Mouse (Mus musculus) lung, adult 18-20 months (tissue): ENCODE measurements around the gene Mars2.

Source experiments
- DNase-seq, 2 experiments: peaks; one replicate each; pipeline ENCODE4 v3.0.0; 2022; ENCODE audit warnings: mixed read lengths in 2 of 2

Gene Mars2

DNA sequence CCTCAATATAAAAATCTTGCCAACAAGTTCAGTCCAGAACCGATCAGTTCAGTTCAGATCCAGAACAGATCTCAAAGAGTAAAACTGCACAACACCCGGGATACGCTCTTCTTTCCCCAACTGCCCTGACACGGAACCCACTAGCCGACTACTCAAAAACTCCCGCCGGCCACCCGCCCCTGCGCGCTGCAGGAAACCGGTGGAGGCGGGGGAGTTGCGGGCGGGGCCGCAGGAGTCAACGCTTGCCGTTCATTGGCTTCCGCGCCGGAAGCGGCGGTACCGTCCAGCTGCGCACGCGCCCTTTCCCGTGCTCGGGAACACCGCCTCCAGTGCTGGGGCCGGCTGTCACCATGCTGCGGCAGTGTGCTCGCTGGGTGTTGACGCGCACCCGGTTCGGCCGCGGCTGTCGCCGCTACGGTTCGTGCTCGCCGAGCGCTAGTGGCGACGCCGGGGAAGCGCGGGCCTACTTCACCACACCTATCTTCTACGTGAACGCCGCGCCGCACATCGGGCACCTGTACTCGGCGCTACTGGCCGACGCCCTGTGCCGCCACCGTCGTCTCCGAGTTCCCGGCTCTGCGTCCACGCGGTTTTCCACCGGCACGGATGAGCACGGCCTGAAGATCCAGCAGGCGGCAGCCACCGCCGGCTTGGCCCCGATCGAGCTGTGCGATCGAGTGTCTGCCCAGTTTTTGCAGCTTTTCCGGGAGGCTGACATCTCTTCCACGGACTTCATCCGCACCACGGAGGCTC is at the start of gene Mars2:
TSS of gene Mars2 (plus strand) at position 288 of the 753 bp plus-strand sequence.
- peak; percentile 95 to 96 for DNase-seq

DNA sequence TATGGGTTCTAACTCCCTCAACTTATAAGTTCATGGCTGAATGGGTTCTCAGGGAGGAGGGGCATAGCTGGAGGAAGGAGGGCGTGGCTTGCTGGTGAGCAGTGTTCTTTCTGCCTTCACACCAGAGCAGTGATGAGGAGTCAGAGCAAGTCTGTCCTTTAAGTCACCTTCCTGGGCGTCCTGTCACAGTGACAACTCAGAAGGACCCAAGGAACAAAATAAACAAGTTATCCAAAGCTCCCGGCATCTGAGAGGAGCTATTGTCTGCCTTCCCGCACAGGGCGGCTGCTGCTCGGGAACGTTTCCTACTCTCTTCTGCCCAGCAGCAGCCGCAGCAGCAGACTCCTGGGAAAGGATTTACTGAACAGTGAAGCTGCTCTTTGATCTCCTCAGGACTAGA is 45.0 kb upstream of the Mars2 start:
- DNase-seq, result no peak

DNA sequence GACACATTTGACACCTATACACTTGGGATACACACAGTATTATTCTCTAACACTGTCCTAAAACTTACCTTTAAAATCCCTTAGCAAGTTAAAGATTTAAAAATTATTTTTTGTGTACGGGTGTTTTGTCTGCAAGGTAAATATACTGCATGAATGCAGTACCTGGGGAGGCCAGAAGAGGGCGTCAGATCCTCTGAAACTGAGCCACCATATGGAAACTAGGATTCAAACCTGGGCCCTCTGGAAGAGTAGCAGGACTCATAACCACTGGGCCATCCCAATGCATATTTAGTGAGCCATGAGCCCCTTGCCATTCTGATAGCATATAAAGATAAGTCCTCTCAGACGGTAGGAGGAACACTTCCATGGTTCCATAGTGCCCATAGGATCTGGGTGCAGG is 44.2 kb upstream of the Mars2 start:
- DNase-seq, result no peak

DNA sequence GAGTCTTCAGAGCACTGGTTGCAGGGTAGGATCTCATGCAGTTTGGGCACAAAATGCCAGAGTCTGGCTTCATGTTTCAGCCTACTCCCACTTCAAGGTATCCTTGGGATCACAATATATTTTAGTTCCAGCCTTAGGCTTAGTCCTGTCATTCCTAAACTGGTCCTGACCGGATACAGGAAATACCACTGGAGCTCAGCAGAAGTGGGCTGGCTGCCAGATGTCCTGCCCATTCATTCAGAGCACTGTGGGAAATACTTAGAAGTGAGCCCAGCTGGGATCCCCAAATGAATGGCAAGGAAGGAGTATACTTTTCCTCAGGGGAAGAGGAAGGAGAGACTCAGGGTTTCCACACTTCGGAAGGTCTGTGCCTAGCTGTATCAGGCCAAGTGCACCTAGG is 43.7 kb upstream of the Mars2 start:
- peak; percentile 60 to 70 for DNase-seq

DNA sequence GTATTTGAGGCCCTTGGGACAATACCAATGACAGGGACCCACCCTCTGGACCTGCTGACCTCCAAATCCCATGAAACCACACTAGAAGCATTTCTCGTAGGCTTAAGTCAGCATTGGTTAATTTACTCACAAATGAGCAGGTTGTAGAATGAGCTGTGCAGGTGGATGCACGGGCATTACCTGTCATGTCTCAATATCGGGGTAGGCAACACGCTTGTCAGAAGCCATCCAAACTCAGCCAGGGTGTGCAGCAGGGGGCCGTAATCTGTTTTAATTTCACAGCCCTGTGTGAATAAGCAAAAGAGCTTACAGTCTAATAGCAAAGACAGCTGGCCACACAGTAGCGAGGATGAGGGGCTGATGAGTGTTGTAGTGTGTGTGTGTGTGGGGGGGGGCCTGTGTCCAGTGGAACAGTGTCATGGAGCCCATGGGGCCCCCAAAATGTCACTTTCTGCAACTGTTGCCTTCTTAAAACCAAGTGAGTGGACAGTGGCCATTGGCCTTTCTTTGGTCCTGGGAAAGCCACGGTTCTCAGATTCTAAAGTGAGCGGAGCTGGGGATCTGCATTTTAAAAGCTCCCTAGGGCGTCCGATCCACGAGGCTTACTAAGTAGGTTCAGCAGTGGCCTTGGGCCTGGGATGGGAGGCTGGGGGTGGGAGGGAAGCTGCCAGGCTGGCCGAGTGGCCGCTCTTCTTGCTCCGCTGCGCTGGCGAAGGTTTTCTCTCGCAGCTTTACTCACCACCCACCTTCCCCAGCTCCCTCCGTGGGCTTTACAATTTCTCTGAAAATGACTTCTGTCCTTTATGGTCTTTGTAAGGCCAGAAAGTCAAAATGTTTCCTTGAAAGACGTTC is 42.7 kb upstream of the Mars2 start:
- DNase-seq, result no peak

DNA sequence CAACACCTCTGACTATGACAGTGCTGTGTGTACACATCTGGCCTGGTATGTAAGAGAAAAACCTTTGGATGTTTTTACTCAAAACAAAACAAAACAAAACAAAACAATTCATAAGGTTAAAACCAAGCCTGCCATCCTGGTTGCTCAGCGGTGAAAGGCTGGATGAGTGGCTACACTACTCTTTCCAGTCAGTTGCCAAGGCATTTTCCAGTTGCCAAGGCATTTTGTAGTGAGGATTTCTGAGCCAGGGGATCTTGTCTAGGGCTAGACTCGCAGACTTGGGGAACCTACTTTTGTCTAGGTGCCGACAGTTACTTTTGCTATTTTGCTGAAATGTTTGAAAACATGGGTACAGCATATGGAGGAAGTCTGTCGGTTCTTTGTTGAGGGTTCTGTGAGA is 42.0 kb upstream of the Mars2 start:
- no peak for DNase-seq

DNA sequence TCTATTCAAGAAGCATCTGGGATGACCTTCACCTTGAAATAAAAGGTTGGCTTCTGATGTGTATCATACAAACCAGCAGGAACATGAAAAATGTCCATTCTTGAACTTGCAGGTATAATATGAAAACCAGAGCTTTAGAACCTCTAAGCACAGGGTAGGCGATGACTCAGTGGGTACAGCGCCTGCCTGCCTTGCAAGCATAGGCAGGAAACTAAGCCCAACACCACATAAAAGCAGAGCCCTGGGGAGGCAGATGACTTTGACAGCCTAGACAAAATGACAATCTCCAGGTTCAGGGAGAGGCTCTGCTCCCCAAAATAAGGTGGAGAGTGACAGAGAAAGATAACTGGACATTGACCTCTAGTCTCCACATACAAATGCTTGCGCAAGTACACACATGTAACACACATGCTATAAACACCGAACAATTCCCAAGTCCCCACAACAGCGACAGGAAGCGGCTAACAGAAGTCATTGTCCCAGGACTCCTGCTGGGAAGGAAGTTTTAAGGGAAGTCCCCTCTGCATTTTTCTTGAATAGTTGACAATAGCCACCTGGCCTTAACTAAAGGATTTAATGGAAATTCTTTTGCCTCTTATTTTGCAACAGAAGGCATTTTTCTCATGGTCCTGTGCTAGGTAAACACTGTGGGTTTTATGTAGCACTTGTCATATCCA is 40.5 kb upstream of the Mars2 start:
- no peak for DNase-seq

DNA sequence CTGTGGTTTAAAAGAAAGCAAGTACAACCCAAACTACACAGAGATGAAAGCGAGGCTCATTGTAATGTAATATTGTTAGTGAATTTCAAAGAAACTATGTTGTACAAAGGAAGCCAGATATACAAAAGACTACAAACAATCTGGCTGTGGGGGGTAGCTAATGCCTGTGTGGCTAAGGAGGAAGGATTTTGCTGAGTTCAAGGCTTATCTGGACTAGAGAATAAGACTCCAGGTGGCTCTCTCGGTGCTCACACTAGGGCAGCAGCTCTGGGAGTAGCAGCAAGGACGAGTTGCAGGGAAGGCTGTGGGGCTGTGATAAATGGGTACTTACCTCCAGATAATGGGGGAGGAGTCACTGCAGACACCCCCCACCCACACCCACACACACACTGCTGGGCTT is 38.3 kb upstream of the Mars2 start:
- DNase-seq, result no peak

DNA sequence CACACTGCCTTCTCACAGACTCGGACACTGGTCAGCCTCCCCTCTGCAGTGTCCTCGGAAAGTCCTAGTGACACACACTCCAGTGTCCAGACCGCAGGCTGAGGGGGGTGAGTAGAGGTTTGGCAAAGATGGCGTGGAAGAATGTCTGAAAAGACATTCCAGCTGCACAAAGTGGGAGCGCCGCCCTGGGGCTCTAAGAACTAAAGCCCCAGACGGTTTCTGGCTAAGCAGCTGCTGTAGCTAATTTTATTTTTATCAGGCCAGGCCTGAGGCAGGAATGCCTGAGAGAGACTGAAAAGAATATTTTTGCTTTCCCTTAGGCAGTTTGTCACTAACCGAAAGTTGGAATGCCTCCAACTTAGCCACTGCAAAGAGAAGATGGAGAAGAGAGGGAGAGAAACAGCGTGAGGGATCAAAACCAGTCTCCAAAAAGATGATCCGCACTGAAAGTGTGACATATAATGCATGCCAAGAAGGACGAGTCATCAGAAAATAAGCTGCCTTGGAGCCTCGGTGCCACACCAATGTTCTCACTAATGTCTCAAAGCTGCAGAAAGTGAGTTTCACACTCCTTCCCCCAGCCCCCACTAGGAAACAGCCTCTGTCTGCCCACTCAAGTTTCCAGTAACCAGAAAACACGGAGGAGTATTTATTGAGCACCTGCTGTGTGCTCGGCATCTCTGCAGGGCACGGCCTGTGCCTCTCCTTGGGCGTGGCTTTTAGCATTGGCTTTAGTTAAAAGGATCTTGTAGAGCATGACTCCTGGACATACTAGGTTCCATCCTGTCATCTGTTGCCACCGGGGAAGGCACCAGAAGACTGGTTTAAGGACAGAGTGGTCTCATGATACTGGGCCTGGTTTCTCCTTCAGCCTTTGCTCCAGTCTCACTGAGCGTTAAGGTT is 34.9 kb upstream of the Mars2 start:
- peak in 1 of 2 experiments; percentile 22 for DNase-seq

DNA sequence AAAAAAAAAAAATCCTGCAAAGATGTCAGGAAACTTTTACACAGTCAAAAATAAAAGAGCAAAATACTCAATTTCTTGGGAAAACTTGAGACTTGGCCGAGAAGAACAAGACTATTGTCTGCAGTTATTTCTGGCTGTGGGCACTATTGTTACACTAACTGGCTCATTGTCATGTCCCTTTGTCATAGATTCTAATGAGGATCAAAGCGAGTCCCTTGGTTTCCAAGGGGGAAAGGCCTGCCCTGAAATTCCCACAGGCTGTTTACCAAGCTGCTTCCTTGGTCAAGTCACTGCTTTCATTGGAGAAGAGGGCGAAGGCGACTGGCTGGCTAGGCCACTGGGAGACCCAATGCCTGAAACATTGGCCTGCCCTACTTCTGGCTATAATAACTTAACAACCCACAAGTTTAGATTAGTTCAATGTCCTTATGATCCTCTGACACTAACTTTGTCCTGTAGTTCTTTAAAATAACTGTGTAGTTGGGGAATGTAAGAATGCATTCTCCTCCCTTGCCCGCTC is 31.1 kb upstream of the Mars2 start:
- no peak for DNase-seq

DNA sequence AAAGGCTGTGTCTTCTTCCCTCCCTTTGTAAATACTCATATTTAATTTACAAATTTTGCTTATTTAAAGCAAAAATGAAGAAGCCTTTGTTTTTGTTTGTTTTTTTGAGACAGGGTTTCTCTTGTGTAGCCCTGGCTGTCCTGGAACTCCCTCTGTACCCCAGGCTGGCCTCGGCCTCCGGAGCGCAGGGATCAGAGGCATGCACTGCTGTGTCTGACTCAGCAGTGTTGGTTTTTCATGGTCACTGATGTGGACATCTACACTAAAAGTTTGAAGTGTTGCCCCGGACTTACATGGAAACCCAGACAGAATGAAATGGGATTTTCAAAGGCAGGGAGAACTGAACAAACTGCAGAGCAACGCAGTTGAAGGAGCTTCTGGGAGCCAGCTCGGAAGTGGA is 29.4 kb upstream of the Mars2 start:
- DNase-seq, result no peak

DNA sequence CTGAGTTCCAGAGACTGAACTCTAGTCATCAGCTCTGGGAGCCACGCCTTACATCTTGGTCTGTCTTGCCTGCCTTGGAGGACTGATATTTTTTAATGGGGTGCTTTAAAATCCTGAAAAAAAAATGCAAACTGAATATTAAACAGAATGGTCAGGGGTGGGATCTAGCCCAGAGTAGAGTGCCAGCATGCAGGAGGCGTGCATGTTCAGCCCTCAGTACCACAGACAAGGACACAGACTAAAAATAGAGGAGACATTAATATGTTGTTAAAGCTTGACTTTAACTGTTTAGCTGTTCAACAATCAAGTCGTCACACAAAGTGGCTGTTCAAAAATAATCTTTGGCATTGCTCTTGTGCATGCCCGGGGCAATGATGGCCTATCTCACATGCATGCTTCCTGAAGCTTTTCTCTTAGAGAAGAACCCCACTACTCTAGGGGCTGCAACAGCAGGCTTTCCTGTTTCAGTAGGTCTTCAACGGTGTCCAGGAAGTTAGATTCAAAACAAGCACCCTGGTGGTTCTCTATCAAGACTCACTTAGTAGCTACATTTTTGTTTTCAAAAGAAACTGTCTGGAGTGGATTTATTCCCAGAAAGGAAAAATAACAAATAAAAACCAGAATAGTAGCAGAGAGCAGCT is 28.4 kb upstream of the Mars2 start:
- no peak for DNase-seq

DNA sequence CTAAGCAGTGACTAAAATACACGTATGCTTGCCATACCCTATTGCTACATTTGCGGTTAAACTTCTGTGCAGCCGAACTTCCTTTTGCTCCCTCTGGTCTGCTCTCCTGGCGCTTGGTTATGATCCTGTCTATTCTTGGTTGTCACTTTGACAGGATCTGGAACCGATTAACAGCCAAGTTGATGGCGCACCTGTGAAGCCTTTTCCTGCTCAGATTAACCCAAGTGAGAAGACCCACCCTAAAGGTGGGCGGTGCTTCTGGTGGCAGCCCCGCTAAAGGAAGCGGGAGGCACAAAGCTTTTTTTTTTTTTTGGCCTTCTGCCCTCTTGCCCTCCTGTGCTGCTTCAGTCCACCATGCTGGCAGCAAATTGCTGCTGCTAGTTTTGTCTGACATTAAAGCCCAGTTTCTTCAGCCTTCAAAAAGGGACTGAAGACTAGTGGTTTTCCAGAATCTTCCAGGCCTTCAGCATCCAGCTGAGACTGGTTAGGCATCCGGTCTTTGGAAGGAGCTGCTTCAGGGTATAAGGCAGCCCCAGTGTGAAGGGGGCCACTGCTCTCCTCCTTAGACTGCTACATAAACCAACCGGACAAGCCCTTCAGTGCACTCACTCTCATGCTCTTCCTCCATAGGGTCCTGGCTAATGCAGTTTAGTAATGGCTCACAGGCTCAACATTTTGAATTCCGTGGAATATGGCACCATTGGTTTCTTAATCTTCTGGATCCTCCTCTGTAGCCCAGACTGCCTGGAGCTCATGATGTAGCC is 26.6 kb upstream of the Mars2 start:
- peak in 1 of 2 experiments; percentile 28 for DNase-seq

DNA sequence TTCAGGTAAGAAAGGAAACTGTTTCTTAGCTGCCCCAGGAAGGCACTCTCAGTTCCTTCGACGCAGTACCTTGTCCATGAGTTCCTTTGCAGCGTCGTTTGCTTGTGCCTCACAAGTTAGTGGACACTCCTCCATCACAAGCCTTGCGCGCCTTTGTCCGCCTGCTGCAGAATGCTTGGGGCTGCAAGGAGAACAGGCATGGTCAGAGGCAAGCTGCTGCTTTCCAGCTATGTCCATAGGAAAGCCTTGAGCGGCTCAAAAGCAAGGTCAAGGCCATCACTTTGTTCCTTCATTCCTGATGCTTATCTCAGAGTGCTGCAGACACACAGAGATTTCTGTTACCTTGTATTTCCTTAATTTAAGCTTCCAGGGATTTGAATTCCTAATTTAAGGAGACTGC is 25.9 kb upstream of the Mars2 start:
- DNase-seq, result no peak

DNA sequence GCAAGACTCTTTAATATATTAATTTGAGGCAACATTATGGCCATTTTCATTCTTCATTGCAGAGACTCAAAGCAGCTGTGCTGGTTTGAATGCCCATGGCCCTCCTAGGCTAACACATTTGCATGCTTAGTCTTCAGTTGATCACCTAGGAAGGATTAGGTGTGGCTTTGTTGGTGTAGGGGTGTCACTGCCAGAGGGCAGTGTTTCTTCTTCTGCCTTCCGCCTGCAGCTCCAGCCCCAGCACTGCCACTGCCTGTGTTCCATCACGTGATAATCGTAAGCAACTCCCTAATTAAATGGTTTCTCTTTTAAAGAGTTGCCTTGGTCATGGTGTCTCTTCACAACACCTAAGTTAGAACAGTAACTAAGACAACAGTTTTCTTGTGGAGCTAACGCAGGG is 24.2 kb upstream of the Mars2 start:
- DNase-seq, result no peak

DNA sequence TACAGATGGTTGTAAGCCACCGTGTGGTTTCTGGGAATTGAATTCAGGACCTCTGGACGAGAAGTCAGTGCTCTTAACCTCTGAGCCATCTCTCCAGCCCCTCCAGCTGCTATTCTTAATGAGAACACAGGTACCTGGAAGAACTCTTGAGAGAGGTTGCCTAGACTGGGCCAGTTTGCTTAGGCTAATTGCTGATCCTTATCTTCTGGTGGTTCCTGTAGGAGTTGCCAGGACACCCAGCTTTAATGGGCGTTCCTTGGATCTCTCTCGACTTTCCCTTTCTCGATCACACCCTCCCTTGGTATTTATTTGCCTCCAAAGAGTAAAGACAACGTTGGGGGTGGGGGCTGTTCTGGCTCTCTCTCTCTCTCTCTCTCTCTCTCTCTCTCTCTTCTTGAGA is 23.5 kb upstream of the Mars2 start:
- DNase-seq, result peak; percentile 49 to 66

DNA sequence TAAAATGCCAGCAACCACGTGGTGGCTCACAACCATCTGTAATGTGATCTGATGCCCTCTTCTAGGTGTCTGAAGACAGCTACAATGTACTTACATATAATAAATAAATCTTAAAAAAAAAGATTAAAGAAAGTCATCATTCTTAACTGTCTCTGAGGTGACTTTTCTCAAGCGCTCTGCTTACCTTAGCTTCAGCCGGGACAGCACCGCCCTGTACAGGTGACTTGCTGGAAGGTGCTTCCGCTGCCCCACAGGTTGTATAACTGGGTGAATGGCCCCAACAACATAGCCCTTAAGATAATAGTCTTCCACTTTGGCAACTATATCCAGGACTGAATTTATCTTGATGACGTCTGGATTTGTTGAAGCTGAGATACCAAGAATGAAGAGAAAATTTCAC is 23.0 kb upstream of the Mars2 start:
- DNase-seq, result no peak

DNA sequence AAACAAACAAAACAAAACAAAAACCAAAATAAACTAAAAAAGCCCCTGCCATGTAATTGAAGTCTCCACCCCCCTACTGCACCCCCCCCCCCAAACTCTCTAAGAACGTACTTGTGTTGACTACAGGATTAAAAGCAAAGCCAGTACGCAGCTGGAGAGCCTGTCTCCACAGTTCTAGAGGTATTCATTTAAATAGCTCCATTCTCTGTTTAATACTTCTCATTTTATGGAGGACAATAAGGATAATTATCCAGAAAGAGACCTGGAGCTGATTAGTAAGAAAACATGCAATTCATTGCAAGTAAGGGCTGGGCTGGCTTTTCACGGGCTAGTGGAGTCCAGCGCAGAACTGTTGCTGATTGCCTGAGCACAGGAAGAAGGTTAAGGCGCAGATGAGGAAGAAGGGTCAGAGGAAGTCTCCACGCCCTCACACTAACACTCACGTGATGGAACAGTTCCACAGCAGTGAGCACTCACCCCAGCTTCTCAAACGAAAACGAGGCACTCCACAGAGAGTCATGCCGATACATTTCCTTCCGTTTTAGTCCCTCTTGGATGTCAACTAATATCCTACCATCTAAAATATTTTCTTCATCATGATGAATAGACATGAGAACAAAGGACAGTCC is 21.7 kb upstream of the Mars2 start:
- peak; percentile 41 to 53 for DNase-seq

DNA sequence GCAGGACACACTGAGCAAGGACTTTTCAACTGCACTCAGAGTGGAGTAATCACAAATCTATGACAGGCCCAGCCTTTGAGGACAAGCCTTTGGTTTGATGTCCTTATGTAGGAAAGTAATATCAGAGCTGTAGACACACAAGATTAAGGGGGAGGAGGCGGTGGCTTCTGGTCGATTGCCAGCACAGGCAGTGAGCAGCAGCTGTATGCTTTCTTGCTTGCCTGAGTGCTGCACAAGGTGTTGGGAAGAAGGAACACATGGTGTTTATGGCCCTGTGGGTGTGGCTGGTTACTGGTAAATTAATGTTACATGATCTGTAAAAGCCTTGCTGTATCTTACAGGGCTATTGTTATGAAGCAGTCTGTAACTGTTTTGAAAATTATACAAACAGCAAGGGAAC is 19.8 kb upstream of the Mars2 start:
- DNase-seq, result peak; percentile 52 to 65

DNA sequence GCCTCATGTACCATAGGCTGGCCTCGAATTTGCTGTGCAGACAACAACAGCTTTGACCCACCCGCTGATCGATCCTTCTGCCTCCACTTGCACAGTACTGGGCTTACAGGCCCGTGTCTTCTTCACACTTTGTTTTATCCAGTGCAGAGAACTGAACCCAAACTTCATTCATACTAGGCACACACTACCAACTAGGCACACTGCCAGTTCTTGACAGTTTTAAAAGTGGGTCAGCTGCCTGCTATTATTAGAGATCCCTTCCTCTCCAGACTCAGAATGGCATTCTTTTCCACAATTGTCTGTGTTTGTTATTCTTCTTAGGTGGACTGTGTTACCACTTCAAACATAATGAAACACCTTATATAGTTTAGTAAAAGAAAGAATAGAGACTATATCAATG is 15.6 kb upstream of the Mars2 start:
- DNase-seq, result peak; percentile 17 to 50

DNA sequence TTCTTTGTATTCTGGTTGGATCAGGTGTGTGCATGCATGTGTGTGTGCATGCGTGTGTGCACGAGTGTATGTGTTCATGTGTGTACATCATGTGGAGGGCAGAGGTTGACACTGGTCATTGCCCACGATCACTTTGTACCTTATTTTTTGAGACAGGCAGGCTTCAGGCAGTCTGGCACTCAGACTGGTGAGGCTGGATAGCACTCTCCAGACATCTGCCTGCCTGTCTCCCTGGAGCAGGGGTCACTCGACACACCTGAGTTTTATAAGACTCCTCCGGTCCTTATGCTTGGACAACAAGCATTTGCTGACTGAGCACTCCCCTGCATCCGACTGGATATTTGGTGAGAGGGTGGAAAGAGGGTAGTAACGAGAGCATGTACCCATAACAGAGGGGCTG is 14.0 kb upstream of the Mars2 start:
- no peak for DNase-seq
